Mouse (Mus musculus): ENCODE results near the gene Fn3krp. TPM values are rescaled to one million over a fixed set of nuclear protein-coding genes. Genes with fewer than 3 reads are reported as not detected.

Fn3krp gene
- polyA plus RNA-seq, 1 experiment from 2014 or later, result 5.3 TPM

DNA sequence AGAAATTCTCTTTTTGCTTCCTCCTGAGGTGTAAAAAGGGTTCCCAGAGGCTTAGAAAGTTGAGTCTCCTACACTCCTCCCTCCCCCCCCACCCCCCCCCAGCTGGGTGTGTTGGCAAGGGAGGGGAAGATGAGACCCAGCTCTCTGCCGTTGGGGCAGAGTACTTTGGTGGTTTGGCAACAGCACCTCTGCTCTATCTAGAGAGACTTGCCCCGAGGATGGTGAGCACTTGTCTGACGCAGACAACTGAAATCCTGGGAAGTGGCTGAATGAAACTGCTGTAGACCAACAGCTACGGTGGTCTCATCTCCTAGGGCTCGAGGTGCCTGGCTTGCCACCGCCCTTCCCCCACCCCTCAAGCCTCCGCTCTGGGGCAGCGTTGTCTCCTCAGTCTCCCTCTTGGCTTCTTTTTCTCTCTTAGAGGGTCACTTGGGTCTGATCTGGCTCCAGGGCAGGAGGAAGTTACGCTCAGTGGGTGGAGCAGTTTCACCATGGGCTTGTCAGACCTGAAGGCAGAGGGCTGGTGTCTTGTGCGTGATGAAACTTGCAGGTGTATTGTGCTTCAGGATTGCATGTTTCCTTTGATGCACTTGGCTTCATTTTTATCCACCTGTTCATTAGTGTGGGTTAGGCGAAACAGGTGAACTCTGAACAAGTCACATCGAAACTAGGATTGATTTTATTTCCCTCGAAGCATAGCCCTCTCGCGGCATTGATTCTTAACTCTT lies 58.4 kb downstream of the Fn3krp start:
- Histone ChIP-seq H3K4me1 (ENCODE audit: control insufficient read depth, insufficient read depth, low read length) (no peaks in the 10 kb centered on the region), H3K27me3 (replicated peaks; ENCODE audit: control insufficient read depth, insufficient read depth, low read length) (no peaks in the 10 kb centered on the region), H3K4me2 (ENCODE audit: low read depth, low read length) (no peak overlapping the region), H3K9me3 (ENCODE audit: control insufficient read depth, low read length) (no peaks in the 10 kb centered on the region), H3K36me3 (ENCODE audit: control insufficient read depth, insufficient read depth, low read length) (0 out of 2 replicates have a peak, but pooled peaks cover 3% of the 10 kb centered on the region), H3K9ac (ENCODE audit: low read depth, low read length) (no peak overlapping the region), H3K4me3 (ENCODE audit: low read length) (no peak overlapping the region), H3K27ac (ENCODE audit: low read length) (no peak overlapping the region)
- whole genome bisulfite sequencing, result 87% methylated on average over 15 of the region's 15 CpGs
- no peak for ATAC-seq

Small RNA genes lying within 50 kb of the gene (microRNA-seq; reads per million reads assigned to microRNA genes)
- not detected for gene Mir7236

Other genes with a start within 250 kb of the Fn3krp start
- gene Hexdc, start 217.0 kb upstream of the Fn3krp start, polyA plus RNA-seq (2015; fragmentation: Nextera tagmentation; extraction: Ambion mirVana), result 9.7 and 10.1 TPM in 2 replicates
- gene Ogfod3, start 216.7 kb upstream of the Fn3krp start, polyA plus RNA-seq (2015; fragmentation: Nextera tagmentation; extraction: Ambion mirVana), result 31.2 and 32.0 TPM in 2 replicates
- 33.8 and 36.5 TPM in 2 replicates for gene Cybc1, start 192.1 kb upstream of the Fn3krp start, polyA plus RNA-seq (2015; fragmentation: Nextera tagmentation; extraction: Ambion mirVana)
- gene Narf, start 184.1 kb upstream of the Fn3krp start, polyA plus RNA-seq (2015; fragmentation: Nextera tagmentation; extraction: Ambion mirVana), result 52.2 and 52.6 TPM in 2 replicates
- 4.4 and 4.6 TPM in 2 replicates for gene Foxk2, start 161.4 kb upstream of the Fn3krp start, polyA plus RNA-seq (2015; fragmentation: Nextera tagmentation; extraction: Ambion mirVana)
- gene Wdr45b, start 67.0 kb upstream of the Fn3krp start, polyA plus RNA-seq (2015; fragmentation: Nextera tagmentation; extraction: Ambion mirVana), result 76.7 and 80.6 TPM in 2 replicates
- gene Rab40b, start 33.1 kb upstream of the Fn3krp start, polyA plus RNA-seq (2015; fragmentation: Nextera tagmentation; extraction: Ambion mirVana), result 5.0 and 5.1 TPM in 2 replicates
- gene Fn3k, start 13.5 kb downstream of the Fn3krp start, polyA plus RNA-seq (2015; fragmentation: Nextera tagmentation; extraction: Ambion mirVana), result 1.6 and 1.8 TPM in 2 replicates
- gene Tbcd, start 30.5 kb downstream of the Fn3krp start, polyA plus RNA-seq (2015; fragmentation: Nextera tagmentation; extraction: Ambion mirVana), result 35.3 and 36.7 TPM in 2 replicates
- 0.50 and 0.62 TPM in 2 replicates for gene Zfp750, start 97.9 kb downstream of the Fn3krp start, polyA plus RNA-seq (2015; fragmentation: Nextera tagmentation; extraction: Ambion mirVana)